In genomic region chr6:142967407-142967806, GRCm38 (mm10) we compare ENCODE assay signal across 29 mouse cellular contexts. TPM values are rescaled to one million over a fixed set of nuclear protein-coding genes. Genes with fewer than 3 reads are reported as not detected.
A peak's percentile ranks its signal among the peaks of the same experiment; 100 is the strongest.
DNase-seq lines count a peak whose midpoint lies in the region; ATAC-seq lines count a peak whose summit lies in the region.
"Had no signal": no experiment of that assay in that cellular context is flagged by ENCODE, and none has a peak within 500 bp of the region (broad histone marks: within the 10 kb centered on the region; RNA-seq: fewer than 3 reads in every experiment).

No protein-coding gene starts in this region.

- H3K9me3 ChIP-seq in heart, embryonic 11.5 days (replicated peaks; ENCODE audit: control insufficient read depth, low read length) = no peaks in the 10 kb centered on the region
- H3K9me3 ChIP-seq in midbrain, embryonic 11.5 days (ENCODE audit: control insufficient read depth, low read length) = no peaks in the 10 kb centered on the region
- no peaks in the 10 kb centered on the region for H3K9me3 ChIP-seq in midbrain, embryonic 14.5 days (ENCODE audit: control insufficient read depth, low read length)
- no peaks in the 10 kb centered on the region for H3K9me3 ChIP-seq in hindbrain, embryonic 12.5 days (replicated peaks)
- H3K9me3 ChIP-seq: embryonic facial prominence, embryonic 13.5 days; forebrain, embryonic 12.5 days; forebrain, embryonic 15.5 days; G1E; heart, embryonic 12.5 days; heart, embryonic 15.5 days had no signal

- peaks cover 9% of the 10 kb centered on the region for H3K27me3 ChIP-seq in heart, embryonic 11.5 days (ENCODE audit: control insufficient read depth, insufficient read depth, low read length)
- no peaks in the 10 kb centered on the region for H3K27me3 ChIP-seq in midbrain, embryonic 11.5 days (ENCODE audit: control insufficient read depth, insufficient read depth, low read length)
- H3K27me3 ChIP-seq in midbrain, embryonic 14.5 days (ENCODE audit: control insufficient read depth, insufficient read depth, low read length) = no peaks in the 10 kb centered on the region
- no peaks in the 10 kb centered on the region for H3K27me3 ChIP-seq in hindbrain, embryonic 12.5 days
- H3K27me3 ChIP-seq: CH12.LX; forebrain, embryonic 15.5 days had no signal

- H3K4me3 ChIP-seq in heart, embryonic 11.5 days (ENCODE audit: low read depth, low read length) = no peak overlapping the region
- no peak overlapping the region for H3K4me3 ChIP-seq in midbrain, embryonic 11.5 days (ENCODE audit: low read depth, low read length)
- no peak overlapping the region for H3K4me3 ChIP-seq in midbrain, embryonic 14.5 days (replicated peaks; ENCODE audit: low read depth, low read length)
- no peak overlapping the region for H3K4me3 ChIP-seq in hindbrain, embryonic 12.5 days
- H3K4me3 ChIP-seq: embryonic facial prominence, embryonic 13.5 days; erythroblast, embryonic 14.5 days; forebrain, embryonic 12.5 days; forebrain, embryonic 15.5 days; heart, embryonic 12.5 days; heart, embryonic 15.5 days; hindbrain, embryonic 10.5 days had no signal

- WGBS in heart, embryonic 11.5 days (ENCODE audit: insufficient replicate concordance) = 87% methylated on average over 1 of the region's 1 CpGs
- WGBS in midbrain, embryonic 11.5 days = 95% methylated on average over 1 of the region's 1 CpGs
- WGBS in midbrain, embryonic 14.5 days = 93% methylated on average over 1 of the region's 1 CpGs
- WGBS in hindbrain, embryonic 12.5 days = 93% methylated on average over 1 of the region's 1 CpGs

- H3K4me1 ChIP-seq in heart, embryonic 11.5 days (ENCODE audit: control insufficient read depth, insufficient read depth, low read length) = 0 out of 2 replicates have a peak, but pooled peaks cover 5% of the 10 kb centered on the region
- H3K4me1 ChIP-seq in midbrain, embryonic 11.5 days (ENCODE audit: control insufficient read depth, insufficient read depth, low read length) = peaks cover 3% of the 10 kb centered on the region; the same call in 1 of the 2 replicates
- H3K4me1 ChIP-seq in midbrain, embryonic 14.5 days (ENCODE audit: control insufficient read depth, insufficient read depth, low read length) = peaks cover 7% of the 10 kb centered on the region
- H3K4me1 ChIP-seq in hindbrain, embryonic 12.5 days = peaks cover 17% of the 10 kb centered on the region

- H3K36me3 ChIP-seq in heart, embryonic 11.5 days (ENCODE audit: control insufficient read depth, insufficient read depth, low read length) = no peaks in the 10 kb centered on the region
- no peaks in the 10 kb centered on the region for H3K36me3 ChIP-seq in midbrain, embryonic 11.5 days (ENCODE audit: control insufficient read depth, insufficient read depth, low read length)
- H3K36me3 ChIP-seq in midbrain, embryonic 14.5 days (ENCODE audit: control insufficient read depth, insufficient read depth, low read length) = no peaks in the 10 kb centered on the region
- H3K36me3 ChIP-seq in hindbrain, embryonic 12.5 days = no peaks in the 10 kb centered on the region
- H3K36me3 ChIP-seq: embryonic facial prominence, embryonic 13.5 days; forebrain, embryonic 12.5 days; forebrain, embryonic 15.5 days; G1E; heart, embryonic 12.5 days; heart, embryonic 15.5 days; hindbrain, embryonic 10.5 days had no signal

- no peak overlapping the region for H3K4me2 ChIP-seq in heart, embryonic 11.5 days
- H3K4me2 ChIP-seq in midbrain, embryonic 11.5 days = no peak overlapping the region
- no peak overlapping the region for H3K4me2 ChIP-seq in midbrain, embryonic 14.5 days (ENCODE audit: low read length)
- no peak overlapping the region for H3K4me2 ChIP-seq in hindbrain, embryonic 12.5 days (replicated peaks)
- H3K4me2 ChIP-seq: embryonic facial prominence, embryonic 13.5 days; forebrain, embryonic 12.5 days; forebrain, embryonic 15.5 days; heart, embryonic 12.5 days; heart, embryonic 15.5 days; hindbrain, embryonic 14.5 days had no signal

- intact Hi-C loops in left cerebral cortex, postnatal 36 days (cut with DNase I) = loop anchor here (10.0 kb wide), 1 partner anchor 443 kb away; no protein-coding TSS in a partner anchor

- no peak overlapping the region for H3K9ac ChIP-seq in heart, embryonic 11.5 days (ENCODE audit: low read depth, low read length)
- H3K9ac ChIP-seq in midbrain, embryonic 11.5 days (ENCODE audit: low read length) = no peak overlapping the region
- H3K9ac ChIP-seq in midbrain, embryonic 14.5 days (replicated peaks; ENCODE audit: low read length) = no peak overlapping the region
- H3K9ac ChIP-seq in hindbrain, embryonic 12.5 days = no peak overlapping the region
- H3K9ac ChIP-seq: embryonic facial prominence, embryonic 13.5 days; forebrain, embryonic 12.5 days; forebrain, embryonic 15.5 days; heart, embryonic 12.5 days; heart, embryonic 15.5 days; hindbrain, embryonic 14.5 days had no signal

- no peak for ATAC-seq in heart, embryonic 11.5 days (replicated peaks; ENCODE audit: insufficient number of reproducible peaks, low FRiP score, low TSS enrichment)
- no peak for ATAC-seq in midbrain, embryonic 11.5 days (ENCODE audit: low FRiP score)
- ATAC-seq in midbrain, embryonic 14.5 days (ENCODE audit: low FRiP score, low TSS enrichment) = no peak
- ATAC-seq in granulocyte monocyte progenitor cell, adult 5-6 weeks (replicated peaks; ENCODE audit: poor library complexity, severe bottlenecking) = peak; percentile 74
- peak; percentile 43 for ATAC-seq in megakaryocyte progenitor cell, adult 5-6 weeks (replicated peaks; ENCODE audit: poor library complexity)
- ATAC-seq in hindbrain, embryonic 12.5 days (ENCODE audit: low FRiP score) = no peak
- ATAC-seq: forebrain, embryonic 15.5 days; hindbrain, postnatal 0 days; Patski had no signal

- peak; percentile 6 for DNase-seq in heart, adult 11 months
- peak; percentile 44 for DNase-seq in midbrain, embryonic 11.5 days (ENCODE audit: low spot score, missing footprints)
- DNase-seq in midbrain, embryonic 14.5 days = no peak
- no peak for DNase-seq in left cerebral cortex, postnatal 36 days (ENCODE audit: low spot score in 2 of 2)
- DNase-seq: adrenal gland, postnatal 10 days; adrenal gland, postnatal 36 days; B cell, adult 2 months; cerebellum, adult 18-20 months; cerebellum, adult 9-10 months; cerebellum, postnatal 14 days; gastrocnemius, postnatal 25 days; heart, postnatal 10 days; heart, postnatal 36 days had no signal

- no peak overlapping the region for H3K27ac ChIP-seq in heart, embryonic 11.5 days (ENCODE audit: low read depth, low read length)
- no peak overlapping the region for H3K27ac ChIP-seq in midbrain, embryonic 11.5 days (ENCODE audit: low read depth, low read length)
- H3K27ac ChIP-seq in midbrain, embryonic 14.5 days (replicated peaks; ENCODE audit: low read depth, low read length) = no peak overlapping the region
- H3K27ac ChIP-seq in hindbrain, embryonic 12.5 days = no peak overlapping the region
- H3K27ac ChIP-seq: embryonic facial prominence, embryonic 13.5 days; forebrain, embryonic 12.5 days; forebrain, embryonic 15.5 days; heart, embryonic 15.5 days; hindbrain, embryonic 10.5 days; hindbrain, embryonic 14.5 days; hindbrain, postnatal 0 days had no signal

RNA-seq across cellular contexts. Expression of gene St8sia1, which starts 3.2 kb away (rescaled TPM):
- 3.6 and 5.2 TPM in 2 replicates for polyA plus RNA-seq in heart, embryonic 11.5 days (2014; fragmentation: Nextera tagmentation; extraction: Ambion mirVana)
- 3.8 and 5.4 TPM in 2 replicates for polyA plus RNA-seq in midbrain, embryonic 11.5 days (2014; fragmentation: Nextera tagmentation; extraction: Ambion mirVana)
- 7.5 and 8.4 TPM in 2 replicates for polyA plus RNA-seq in midbrain, embryonic 14.5 days (2014; fragmentation: Nextera tagmentation; extraction: Ambion mirVana)
- total RNA-seq in granulocyte monocyte progenitor cell, adult 5-6 weeks (2014; fragmentation: Nextera tagmentation) = not detected in 2 replicates
- total RNA-seq in granulocyte monocyte progenitor cell, adult 5-6 weeks (2017) = not detected in 2 replicates
- total RNA-seq in megakaryocyte progenitor cell, adult 5-6 weeks (2015) = 0.07 TPM in 1 of 2 replicates, not detected in the other
- total RNA-seq in megakaryocyte progenitor cell, adult 5-6 weeks (2017) = 0.14 TPM in 1 of 2 replicates, not detected in the other
- 9.1 TPM in 2 replicates for polyA plus RNA-seq in hindbrain, embryonic 12.5 days (2016; fragmentation: Nextera tagmentation; extraction: Ambion mirVana)
- total RNA-seq in left cerebral cortex, postnatal 36 days (2021) = 10 to 100 TPM; 28.4 to 28.6 TPM
- polyA plus RNA-seq: erythroblast, embryonic 14.5 days; G1E had no signal

Comparison
In these comparisons a context has a peak if more than half of its experiments do, and no peak if none do; other contexts are left out.
1. DNase-seq: peak in heart, adult 11 months (single experiment) and midbrain, embryonic 11.5 days (single experiment); none in midbrain, embryonic 14.5 days (single experiment) and left cerebral cortex, postnatal 36 days (0 of 2).
2. ATAC-seq: peak in granulocyte monocyte progenitor cell, adult 5-6 weeks (single experiment) and megakaryocyte progenitor cell, adult 5-6 weeks (single experiment); none in heart, embryonic 11.5 days (single experiment), midbrain, embryonic 11.5 days (single experiment), midbrain, embryonic 14.5 days (single experiment) and hindbrain, embryonic 12.5 days (single experiment).